Mouse (Mus musculus): Measurements from ENCODE around the gene Apoc2. TPM values are rescaled to one million over a fixed set of nuclear protein-coding genes. Genes with fewer than 3 reads are reported as not detected.

The Apoc2 gene
- polyA plus RNA-seq, 2 experiments: 1.2 TPM; not detected in 1

GRCm38 (mm10) chr7:19635074-19635827 is 42.5 kb downstream of the Apoc2 start:
- H3K27me3 ChIP-seq (ENCODE audit: control insufficient read depth, insufficient read depth, low read length): no peaks in the 10 kb centered on the region
- H3K4me2 ChIP-seq (replicated peaks; ENCODE audit: low read depth, low read length, severe bottlenecking): no peak overlapping the region
- WGBS: 91% methylated on average over 11 of the region's 11 CpGs
- H3K4me1 ChIP-seq (ENCODE audit: control insufficient read depth, insufficient read depth, low read length): no peaks in the 10 kb centered on the region
- peaks cover 82% of the 10 kb centered on the region for H3K36me3 ChIP-seq (ENCODE audit: control insufficient read depth, insufficient read depth, low read length)
- H3K9ac ChIP-seq (ENCODE audit: low read depth, low read length, severe bottlenecking): no peak overlapping the region
- DNase-seq (ENCODE audit: low spot score): no peak
- no peak for TF ChIP-seq POLR2A (IDR thresholded peaks at IDR 0.05; ENCODE audit: borderline replicate concordance, extremely low read depth, insufficient read depth, insufficient read length)
- H3K4me3 ChIP-seq (replicated peaks; ENCODE audit: low read length): no peak overlapping the region
- H3K27ac ChIP-seq (replicated peaks; ENCODE audit: low read depth, low read length): no peak overlapping the region
- no peaks in the 10 kb centered on the region for H3K9me3 ChIP-seq (ENCODE audit: control insufficient read depth, low read length)
- no peak for ATAC-seq (ENCODE audit: low FRiP score, low read depth)

DNA sequence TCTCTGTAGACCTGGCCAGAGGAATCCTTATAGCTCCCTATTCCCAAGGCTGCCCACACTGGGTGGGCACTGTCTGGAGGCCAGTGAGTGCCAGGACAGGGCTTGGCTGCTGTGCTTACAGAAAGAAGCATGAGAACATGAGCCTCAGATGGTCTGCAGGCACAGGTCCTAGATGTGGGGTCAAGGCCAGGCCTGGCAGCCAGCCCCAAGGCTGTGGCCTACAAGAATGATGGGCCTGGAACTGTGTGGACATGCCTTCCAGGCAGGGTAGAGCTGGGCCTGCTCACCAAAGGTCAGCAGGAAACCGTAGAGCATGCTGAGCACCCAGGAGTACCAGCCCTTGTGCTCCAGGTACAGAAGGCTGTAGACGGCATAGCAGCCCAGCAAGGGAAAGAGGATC is 43.1 kb downstream of the Apoc2 start:
- Histone ChIP-seq H3K36me3 (ENCODE audit: control insufficient read depth, insufficient read depth, low read length) (peaks cover 75% of the 10 kb centered on the region), H3K4me1 (ENCODE audit: control insufficient read depth, insufficient read depth, low read length) (no peaks in the 10 kb centered on the region), H3K4me3 (replicated peaks; ENCODE audit: low read length) (no peak overlapping the region), H3K4me2 (replicated peaks; ENCODE audit: low read depth, low read length, severe bottlenecking) (no peak overlapping the region), H3K9me3 (ENCODE audit: control insufficient read depth, low read length) (no peaks in the 10 kb centered on the region), H3K27me3 (ENCODE audit: control insufficient read depth, insufficient read depth, low read length) (no peaks in the 10 kb centered on the region), H3K9ac (ENCODE audit: low read depth, low read length, severe bottlenecking) (no peak overlapping the region), H3K27ac (replicated peaks; ENCODE audit: low read depth, low read length) (no peak overlapping the region)
- 95% methylated on average over 2 of the region's 2 CpGs for WGBS
- TF ChIP-seq POLR2A (IDR thresholded peaks at IDR 0.05; ENCODE audit: borderline replicate concordance, extremely low read depth, insufficient read depth, insufficient read length): no peak
- no peak for ATAC-seq (ENCODE audit: low FRiP score, low read depth)
- DNase-seq (ENCODE audit: low spot score): no peak

GRCm38 (mm10) chr7:19633855-19634254 is 43.9 kb downstream of the Apoc2 start:
- 95% methylated on average over 15 of the region's 15 CpGs for WGBS
- no peak overlapping the region for H3K4me2 ChIP-seq (replicated peaks; ENCODE audit: low read depth, low read length, severe bottlenecking)
- H3K27me3 ChIP-seq (ENCODE audit: control insufficient read depth, insufficient read depth, low read length): no peaks in the 10 kb centered on the region
- no peak overlapping the region for H3K4me3 ChIP-seq (replicated peaks; ENCODE audit: low read length)
- H3K36me3 ChIP-seq (ENCODE audit: control insufficient read depth, insufficient read depth, low read length): peaks cover 68% of the 10 kb centered on the region
- no peak overlapping the region for H3K9ac ChIP-seq (ENCODE audit: low read depth, low read length, severe bottlenecking)
- ATAC-seq (ENCODE audit: low FRiP score, low read depth): no peak
- no peaks in the 10 kb centered on the region for H3K9me3 ChIP-seq (ENCODE audit: control insufficient read depth, low read length)
- no peaks in the 10 kb centered on the region for H3K4me1 ChIP-seq (ENCODE audit: control insufficient read depth, insufficient read depth, low read length)
- no peak for DNase-seq (ENCODE audit: low spot score)
- no peak for TF ChIP-seq POLR2A (IDR thresholded peaks at IDR 0.05; ENCODE audit: borderline replicate concordance, extremely low read depth, insufficient read depth, insufficient read length)
- H3K27ac ChIP-seq (replicated peaks; ENCODE audit: low read depth, low read length): no peak overlapping the region

DNA sequence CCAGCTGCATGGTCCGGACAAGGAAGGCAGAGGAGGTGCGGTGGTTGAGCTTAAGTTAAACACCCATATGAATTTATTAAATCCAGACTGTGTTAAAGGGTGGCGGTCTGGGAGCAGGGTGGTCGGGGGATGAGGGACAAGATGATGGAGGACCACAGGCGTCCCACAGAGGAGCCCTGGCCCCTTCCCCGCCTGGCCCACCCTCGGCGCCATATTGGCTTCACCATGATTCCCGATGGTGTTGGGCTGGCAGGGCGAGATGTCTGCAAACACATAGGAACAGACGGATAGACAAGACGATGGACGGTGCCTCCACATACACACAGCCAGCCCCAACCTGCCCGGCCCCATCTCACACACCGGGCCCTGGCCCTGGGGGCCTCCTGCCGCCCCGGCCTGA is 44.5 kb downstream of the Apoc2 start:
- Histone ChIP-seq H3K4me2 (replicated peaks; ENCODE audit: low read depth, low read length, severe bottlenecking) (no peak overlapping the region), H3K27ac (replicated peaks; ENCODE audit: low read depth, low read length) (no peak overlapping the region), H3K9me3 (ENCODE audit: control insufficient read depth, low read length) (no peaks in the 10 kb centered on the region), H3K4me3 (replicated peaks; ENCODE audit: low read length) (no peak overlapping the region), H3K27me3 (ENCODE audit: control insufficient read depth, insufficient read depth, low read length) (no peaks in the 10 kb centered on the region), H3K4me1 (ENCODE audit: control insufficient read depth, insufficient read depth, low read length) (no peaks in the 10 kb centered on the region), H3K9ac (ENCODE audit: low read depth, low read length, severe bottlenecking) (no peak overlapping the region), H3K36me3 (ENCODE audit: control insufficient read depth, insufficient read depth, low read length) (peaks cover 62% of the 10 kb centered on the region)
- ATAC-seq (ENCODE audit: low FRiP score, low read depth) (no peak), DNase-seq (ENCODE audit: low spot score) (no peak)
- 92% methylated on average over 17 of the region's 17 CpGs for WGBS
- TF ChIP-seq POLR2A (IDR thresholded peaks at IDR 0.05; ENCODE audit: borderline replicate concordance, extremely low read depth, insufficient read depth, insufficient read length): no peak

DNA sequence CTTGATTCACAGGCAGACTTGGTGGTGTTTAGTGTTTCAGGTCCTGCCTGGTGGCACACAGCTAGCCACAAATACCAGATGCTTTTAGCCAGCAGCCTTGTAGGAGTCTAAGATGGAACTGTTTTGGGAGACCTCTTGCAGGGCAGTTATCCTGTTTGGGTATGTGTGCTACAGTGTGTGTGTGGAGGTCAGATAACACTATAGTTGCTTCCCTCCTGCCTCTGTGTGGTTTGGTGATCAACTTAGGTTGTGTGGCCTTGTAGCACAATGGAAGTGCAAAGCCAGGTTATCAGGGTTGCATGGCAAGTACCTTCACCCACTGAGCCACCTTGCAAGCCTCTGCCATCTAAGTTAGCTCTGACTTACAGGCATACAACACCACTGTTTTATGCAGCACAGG is 45.0 kb downstream of the Apoc2 start:
- H3K4me2 ChIP-seq (replicated peaks; ENCODE audit: low read depth, low read length, severe bottlenecking): no peak overlapping the region
- no peak for ATAC-seq (ENCODE audit: low FRiP score, low read depth)
- H3K9me3 ChIP-seq (ENCODE audit: control insufficient read depth, low read length): no peaks in the 10 kb centered on the region
- peaks cover 57% of the 10 kb centered on the region for H3K36me3 ChIP-seq (ENCODE audit: control insufficient read depth, insufficient read depth, low read length)
- no peaks in the 10 kb centered on the region for H3K4me1 ChIP-seq (ENCODE audit: control insufficient read depth, insufficient read depth, low read length)
- no peak for TF ChIP-seq POLR2A (IDR thresholded peaks at IDR 0.05; ENCODE audit: borderline replicate concordance, extremely low read depth, insufficient read depth, insufficient read length)
- H3K4me3 ChIP-seq (replicated peaks; ENCODE audit: low read length): no peak overlapping the region
- no peak for DNase-seq (ENCODE audit: low spot score)
- H3K27me3 ChIP-seq (ENCODE audit: control insufficient read depth, insufficient read depth, low read length): no peaks in the 10 kb centered on the region
- H3K9ac ChIP-seq (ENCODE audit: low read depth, low read length, severe bottlenecking): no peak overlapping the region
- no peak overlapping the region for H3K27ac ChIP-seq (replicated peaks; ENCODE audit: low read depth, low read length)
